Mouse (Mus musculus) ES-Bruce4 (cell line): ENCODE measurements around the gene Kcnmb1. TPM values are rescaled to one million over a fixed set of nuclear protein-coding genes. Genes with fewer than 3 reads are reported as not detected.

Experiments used
- H3K27ac ChIP-seq: 2 replicates; pipeline ENCODE4 v1.5.1; 2012; ENCODE audit warnings: low read length, inconsistent platforms; ENCODE audit not compliant: insufficient read depth
- H3K27me3 ChIP-seq: 2 replicates; pipeline ENCODE4 v1.6.1; 2012; ENCODE audit warnings: mild to moderate bottlenecking, low read length, inconsistent platforms; ENCODE audit not compliant: control insufficient read depth, poor library complexity, insufficient read depth, severe bottlenecking
- H3K36me3 ChIP-seq: 2 replicates; pipeline ENCODE4 v1.6.1; 2012; ENCODE audit warnings: inconsistent platforms, mild to moderate bottlenecking, low read length, moderate library complexity; ENCODE audit not compliant: control insufficient read depth, poor library complexity, insufficient read depth, severe bottlenecking
- H3K4me1 ChIP-seq: one replicate; pipeline ENCODE4 v1.8.1; 2011; ENCODE audit warnings: low read length; ENCODE audit not compliant: control insufficient read depth, insufficient read depth
- H3K4me3 ChIP-seq: 2 replicates; pipeline ENCODE4 v1.5.1; 2011; ENCODE audit warnings: low read depth, mild to moderate bottlenecking, low read length
- H3K9ac ChIP-seq: 2 replicates; pipeline ENCODE4 v1.6.1; 2012; ENCODE audit warnings: low read depth, mild to moderate bottlenecking, inconsistent platforms; ENCODE audit not compliant: poor library complexity, severe bottlenecking
- H3K9me3 ChIP-seq: replicated peaks from 2 replicates; pipeline ENCODE4 v1.6.1; 2012; ENCODE audit warnings: mild to moderate bottlenecking, low read length, inconsistent platforms; ENCODE audit not compliant: control insufficient read depth, poor library complexity, insufficient read depth, severe bottlenecking
- CTCF ChIP-seq: IDR thresholded peaks from one replicate; pipeline ENCODE4 v1.8.1; 2011; ENCODE audit warnings: low read depth, low read length
- EP300 ChIP-seq: IDR thresholded peaks from 2 replicates; pipeline ENCODE4 v1.6.1; 2011; ENCODE audit warnings: low read depth, low read length; ENCODE audit not compliant: insufficient read depth
- POLR2A ChIP-seq: IDR thresholded peaks from one replicate; pipeline ENCODE4 v1.8.1; 2011; ENCODE audit warnings: low read length; ENCODE audit not compliant: insufficient read depth
- polyA plus RNA-seq: library from polyadenylated mRNA; stranded (reverse); fragments of >200 nt; gene quantifications from 2 replicates; pipeline ENCODE4 v1.2.4, GENCODE M21; 2011; ENCODE audit warnings: low read depth; ENCODE audit not compliant: missing spikeins, insufficient read depth, insufficient read length

The Kcnmb1 gene
- polyA plus RNA-seq, 1 experiment = not detected

- H3K9me3 ChIP-seq = no peaks in the 10 kb centered on the region
- no peak overlapping the region for H3K4me3 ChIP-seq
- no peaks in the 10 kb centered on the region for H3K36me3 ChIP-seq
- H3K27me3 ChIP-seq = no peaks in the 10 kb centered on the region
- TF ChIP-seq CTCF = no peak
- TF ChIP-seq POLR2A = no peak
- TF ChIP-seq EP300 = no peak
- no peak overlapping the region for H3K9ac ChIP-seq
- H3K4me1 ChIP-seq = no peaks in the 10 kb centered on the region
- no peak overlapping the region for H3K27ac ChIP-seq
These were observed 16.3 kb upstream of the Kcnmb1 start for GRCm38 (mm10) chr11:33946501-33946900.

DNA sequence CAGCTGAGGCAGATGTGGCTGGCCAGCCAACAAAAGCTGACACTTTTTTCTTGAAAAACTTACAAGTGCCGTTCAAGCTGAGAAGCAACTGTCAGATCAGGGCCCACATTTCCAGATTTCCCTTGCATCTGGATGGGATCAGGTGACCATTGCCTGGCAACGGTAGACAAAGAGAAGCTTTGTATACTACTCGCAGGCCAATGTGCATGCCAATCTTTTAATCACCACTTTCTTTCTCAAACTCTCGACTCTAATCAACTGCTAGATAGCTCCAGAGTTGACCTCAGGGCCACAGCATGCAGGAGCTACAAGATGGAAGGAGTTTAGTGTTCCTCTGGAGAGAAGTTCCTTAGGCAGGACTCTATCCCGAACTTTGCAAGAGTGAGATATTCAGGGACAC is 11.7 kb upstream of the Kcnmb1 start:
- Histone ChIP-seq H3K27ac (no peak overlapping the region), H3K27me3 (no peaks in the 10 kb centered on the region), H3K4me1 (no peaks in the 10 kb centered on the region), H3K4me3 (no peak overlapping the region), H3K36me3 (no peaks in the 10 kb centered on the region), H3K9me3 (no peaks in the 10 kb centered on the region), H3K9ac (no peak overlapping the region)
- TF ChIP-seq EP300 = no peak
- no peak for TF ChIP-seq CTCF
- no peak for TF ChIP-seq POLR2A

DNA sequence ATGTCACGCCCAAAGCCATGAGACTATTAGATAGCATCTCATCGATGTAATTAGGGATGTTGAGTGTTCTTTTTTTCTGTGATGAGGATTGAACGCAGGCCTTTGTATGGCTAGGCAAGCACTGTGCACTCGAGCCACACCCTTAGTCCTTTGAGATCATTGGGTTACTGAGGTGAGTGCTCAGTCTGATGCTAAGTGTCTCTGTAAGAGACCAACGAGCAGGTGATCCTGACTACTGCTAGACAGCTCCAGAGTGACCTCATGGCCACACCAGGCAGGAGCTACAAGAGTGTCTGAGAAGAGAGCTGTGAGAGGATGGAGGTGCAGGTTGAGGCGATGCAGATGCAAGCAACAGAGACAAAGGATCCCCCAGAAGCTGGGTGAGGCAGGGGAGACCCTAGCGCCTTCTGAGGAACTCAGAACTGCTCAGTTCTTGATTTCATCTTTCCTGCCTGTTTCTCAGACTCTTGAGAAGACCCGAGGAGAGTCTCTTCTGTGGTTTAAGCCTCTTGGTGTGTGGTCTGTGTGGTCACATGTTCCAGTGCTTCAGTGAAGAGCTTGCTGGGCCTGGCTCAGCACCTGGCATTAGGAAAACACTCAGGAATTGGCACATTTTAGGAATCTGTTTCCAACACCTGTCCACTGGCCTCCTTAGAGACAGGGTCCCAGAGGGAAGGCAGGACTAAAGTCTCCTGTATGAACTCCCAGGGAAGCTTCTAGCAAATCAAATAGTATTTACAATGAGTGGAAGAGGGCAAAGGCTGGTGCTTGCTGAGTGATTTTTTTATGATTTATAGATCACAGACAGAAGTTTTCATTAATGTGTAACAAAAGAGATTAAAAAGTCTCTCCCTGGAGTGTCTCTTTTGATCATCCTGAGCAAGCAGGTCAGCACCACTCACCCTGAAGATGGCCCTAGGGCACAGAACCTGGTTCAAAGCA is 10.9 kb upstream of the Kcnmb1 start:
- Histone ChIP-seq H3K27ac (no peak overlapping the region), H3K27me3 (no peaks in the 10 kb centered on the region), H3K9ac (no peak overlapping the region), H3K4me1 (no peaks in the 10 kb centered on the region), H3K36me3 (no peaks in the 10 kb centered on the region), H3K4me3 (no peak overlapping the region), H3K9me3 (no peaks in the 10 kb centered on the region)
- no peak for TF ChIP-seq EP300
- no peak for TF ChIP-seq CTCF
- TF ChIP-seq POLR2A = no peak

DNA sequence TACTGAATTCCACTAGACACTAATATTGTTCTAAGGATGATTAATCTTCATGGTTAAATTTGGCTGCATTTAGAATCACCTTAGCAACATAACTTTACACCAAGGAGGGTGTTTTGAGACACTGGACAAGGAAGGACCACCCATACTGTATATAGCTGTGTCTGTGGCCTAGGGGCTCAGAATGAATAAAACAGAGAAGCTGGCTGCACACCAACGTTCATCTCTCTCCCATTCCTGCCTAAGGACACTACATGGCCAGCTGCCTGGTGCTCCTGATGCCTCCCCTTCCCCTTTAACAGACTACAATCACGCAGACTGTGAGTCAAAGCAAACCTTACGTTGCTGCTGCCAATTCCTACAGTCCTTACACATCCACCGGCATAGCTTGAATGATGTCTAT is 6.8 kb upstream of the Kcnmb1 start:
- no peak overlapping the region for H3K4me3 ChIP-seq
- H3K4me1 ChIP-seq = no peaks in the 10 kb centered on the region
- H3K36me3 ChIP-seq = no peaks in the 10 kb centered on the region
- TF ChIP-seq POLR2A (no peak), EP300 (no peak), CTCF (no peak)
- no peak overlapping the region for H3K27ac ChIP-seq
- no peak overlapping the region for H3K9ac ChIP-seq
- H3K9me3 ChIP-seq = no peaks in the 10 kb centered on the region
- H3K27me3 ChIP-seq = no peaks in the 10 kb centered on the region

GRCm38 (mm10) chr11:33956623-33957022 is 6.2 kb upstream of the Kcnmb1 start:
- Histone ChIP-seq H3K9me3 (no peaks in the 10 kb centered on the region), H3K9ac (no peak overlapping the region), H3K36me3 (no peaks in the 10 kb centered on the region), H3K27ac (no peak overlapping the region), H3K4me1 (no peaks in the 10 kb centered on the region), H3K27me3 (no peaks in the 10 kb centered on the region), H3K4me3 (no peak overlapping the region)
- TF ChIP-seq CTCF (no peak), EP300 (no peak), POLR2A (no peak)

- Histone ChIP-seq H3K27ac (no peak overlapping the region), H3K36me3 (no peaks in the 10 kb centered on the region), H3K4me3 (no peak overlapping the region), H3K4me1 (no peaks in the 10 kb centered on the region), H3K9me3 (no peaks in the 10 kb centered on the region), H3K27me3 (no peaks in the 10 kb centered on the region), H3K9ac (no peak overlapping the region)
- TF ChIP-seq CTCF = no peak
- TF ChIP-seq POLR2A = no peak
- TF ChIP-seq EP300 = no peak
These were observed 5.2 kb upstream of the Kcnmb1 start for GRCm38 (mm10) chr11:33957595-33957994.
